Mouse (Mus musculus): ENCODE measurements at regions not wholly inside any gene's neighbourhood (a gene's known extent, or its start where the extent isn't known, plus 50 kb on each side); places are given as distances from the start of the nearest gene placed in this dataset.
"Not testable (repeated sequence)": the region's sequence is repeated elsewhere in the genome, so short reads cannot be mapped to it uniquely, and the experiment has no call there.

- Histone ChIP-seq H3K4me3 (no peak overlapping the region), H3K27ac (no peak overlapping the region), H3K4me1 (replicated peaks) (no peaks in the 10 kb centered on the region; the same call in 1 of the 2 replicates), H3K27me3 (ENCODE audit: insufficient read depth, poor library complexity, severe bottlenecking) (no peaks in the 10 kb centered on the region), H3K9me3 (no peaks in the 10 kb centered on the region), H3K36me3 (no peaks in the 10 kb centered on the region)
- WGBS = 28% methylated on average over 7 of the region's 7 CpGs
- no peak for DNase-seq (ENCODE audit: low spot score)
Observed at GRCm38 (mm10) chr4:22880692-22881091, 392.5 kb upstream of the Pou3f2 start.

- no peaks in the 10 kb centered on the region for H3K36me3 ChIP-seq
- H3K27ac ChIP-seq = no peak overlapping the region
- 73% methylated on average over 3 of the region's 3 CpGs for WGBS
Observed at GRCm38 (mm10) chr4:22875392-22875791, 387.2 kb upstream of the Pou3f2 start.

DNA sequence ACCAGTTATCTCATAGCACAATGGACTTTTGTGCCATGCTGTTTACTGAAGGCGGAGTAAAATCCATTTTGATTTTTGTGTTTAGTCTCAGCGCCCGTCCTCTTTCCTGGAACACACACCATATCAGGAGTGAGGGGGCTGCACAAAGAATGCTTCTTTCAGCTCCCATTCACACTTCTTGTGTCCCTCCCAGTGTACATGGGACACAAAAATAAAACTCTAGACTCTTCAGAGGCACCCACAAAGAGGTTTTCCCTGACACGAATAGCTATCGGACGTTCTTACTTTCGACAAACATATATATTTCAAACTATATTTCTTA, 347.9 kb upstream of the Pou3f2 start:
- no peaks in the 10 kb centered on the region for H3K36me3 ChIP-seq
- DNase-seq (ENCODE audit: low spot score) = no peak
- H3K9me3 ChIP-seq = no peaks in the 10 kb centered on the region
- H3K27ac ChIP-seq = peak overlapping the region; percentile 92
- peak overlapping the region; percentile 39 for H3K4me3 ChIP-seq
- WGBS = 36% methylated on average over 7 of the region's 7 CpGs
- H3K4me1 ChIP-seq (replicated peaks) = peaks cover 62% of the 10 kb centered on the region
- no peaks in the 10 kb centered on the region for H3K27me3 ChIP-seq (ENCODE audit: insufficient read depth, poor library complexity, severe bottlenecking)

More at GRCm38 (mm10) chr4:22875392-22875791, 387.2 kb upstream of the Pou3f2 start:
- H3K4me3 ChIP-seq = no peak overlapping the region
- H3K9me3 ChIP-seq = no peaks in the 10 kb centered on the region
- no peaks in the 10 kb centered on the region; the same call in 1 of the 2 replicates for H3K4me1 ChIP-seq (replicated peaks)
- no peaks in the 10 kb centered on the region for H3K27me3 ChIP-seq (ENCODE audit: insufficient read depth, poor library complexity, severe bottlenecking)
- no peak for DNase-seq (ENCODE audit: low spot score)

GRCm38 (mm10) chr4:22835381-22836123, 347.4 kb upstream of the Pou3f2 start:
- Histone ChIP-seq H3K9me3 (no peaks in the 10 kb centered on the region), H3K4me3 (peak overlapping the region; percentile 39)

GRCm38 (mm10) chr4:22833851-22834440, 345.8 kb upstream of the Pou3f2 start:
- Histone ChIP-seq H3K27me3 (ENCODE audit: insufficient read depth, poor library complexity, severe bottlenecking) (no peaks in the 10 kb centered on the region), H3K9me3 (no peaks in the 10 kb centered on the region), H3K36me3 (no peaks in the 10 kb centered on the region), H3K27ac (peak overlapping the region; percentile 92), H3K4me3 (peak overlapping the region; percentile 39), H3K4me1 (replicated peaks) (peaks cover 57% of the 10 kb centered on the region)
- 38% methylated on average over 1 of the region's 1 CpGs for WGBS
- peak; percentile 5 for DNase-seq (ENCODE audit: low spot score)

More at GRCm38 (mm10) chr4:22835381-22836123, 347.4 kb upstream of the Pou3f2 start:
- WGBS = 6% methylated on average over 9 of the region's 9 CpGs
- H3K27ac ChIP-seq = peak overlapping the region; percentile 92
- no peaks in the 10 kb centered on the region for H3K36me3 ChIP-seq
- peaks cover 62% of the 10 kb centered on the region for H3K4me1 ChIP-seq (replicated peaks)
- DNase-seq (ENCODE audit: low spot score) = peak; percentile 82
- H3K27me3 ChIP-seq (ENCODE audit: insufficient read depth, poor library complexity, severe bottlenecking) = no peaks in the 10 kb centered on the region

GRCm38 (mm10) chr4:22803665-22804064, 315.5 kb upstream of the Pou3f2 start:
- no peaks in the 10 kb centered on the region for H3K27me3 ChIP-seq (ENCODE audit: insufficient read depth, poor library complexity, severe bottlenecking)
- H3K27ac ChIP-seq = no peak overlapping the region
- H3K36me3 ChIP-seq = no peaks in the 10 kb centered on the region
- H3K4me3 ChIP-seq = no peak overlapping the region
- peaks cover 13% of the 10 kb centered on the region for H3K4me1 ChIP-seq (replicated peaks)
- DNase-seq (ENCODE audit: low spot score) = peak; percentile 10
- no peaks in the 10 kb centered on the region for H3K9me3 ChIP-seq
- WGBS = 24% methylated on average over 3 of the region's 3 CpGs

- Histone ChIP-seq H3K36me3 (no peaks in the 10 kb centered on the region), H3K27ac (no peak overlapping the region), H3K4me3 (no peak overlapping the region), H3K9me3 (no peaks in the 10 kb centered on the region), H3K4me1 (replicated peaks) (no peaks in the 10 kb centered on the region), H3K27me3 (ENCODE audit: insufficient read depth, poor library complexity, severe bottlenecking) (no peaks in the 10 kb centered on the region)
- DNase-seq (ENCODE audit: low spot score) = no peak
- WGBS = 79% methylated on average over 1 of the region's 1 CpGs
Observed at GRCm38 (mm10) chr4:22792826-22793225, 304.7 kb upstream of the Pou3f2 start.

GRCm38 (mm10) chr4:22787866-22788265, 299.7 kb upstream of the Pou3f2 start:
- Histone ChIP-seq H3K27ac (no peak overlapping the region), H3K27me3 (ENCODE audit: insufficient read depth, poor library complexity, severe bottlenecking) (no peaks in the 10 kb centered on the region), H3K36me3 (no peaks in the 10 kb centered on the region), H3K4me3 (no peak overlapping the region), H3K4me1 (replicated peaks) (no peaks in the 10 kb centered on the region), H3K9me3 (no peaks in the 10 kb centered on the region)
- no peak for DNase-seq (ENCODE audit: low spot score)
- WGBS = 75% methylated on average over 3 of the region's 3 CpGs

- 96% methylated on average over 4 of the region's 4 CpGs for WGBS
- H3K27me3 ChIP-seq (ENCODE audit: insufficient read depth, poor library complexity, severe bottlenecking); H3K27ac ChIP-seq; DNase-seq (ENCODE audit: low spot score); H3K36me3 ChIP-seq; H3K9me3 ChIP-seq; H3K4me3 ChIP-seq; H3K4me1 ChIP-seq (replicated peaks): not testable (repeated sequence)
Observed at GRCm38 (mm10) chr4:22763026-22763425, 274.9 kb upstream of the Pou3f2 start.

Measured in hindbrain, embryonic 10.5 days (tissue).